Mouse (Mus musculus): ENCODE results near the gene 5730596B20Rik.

DNA sequence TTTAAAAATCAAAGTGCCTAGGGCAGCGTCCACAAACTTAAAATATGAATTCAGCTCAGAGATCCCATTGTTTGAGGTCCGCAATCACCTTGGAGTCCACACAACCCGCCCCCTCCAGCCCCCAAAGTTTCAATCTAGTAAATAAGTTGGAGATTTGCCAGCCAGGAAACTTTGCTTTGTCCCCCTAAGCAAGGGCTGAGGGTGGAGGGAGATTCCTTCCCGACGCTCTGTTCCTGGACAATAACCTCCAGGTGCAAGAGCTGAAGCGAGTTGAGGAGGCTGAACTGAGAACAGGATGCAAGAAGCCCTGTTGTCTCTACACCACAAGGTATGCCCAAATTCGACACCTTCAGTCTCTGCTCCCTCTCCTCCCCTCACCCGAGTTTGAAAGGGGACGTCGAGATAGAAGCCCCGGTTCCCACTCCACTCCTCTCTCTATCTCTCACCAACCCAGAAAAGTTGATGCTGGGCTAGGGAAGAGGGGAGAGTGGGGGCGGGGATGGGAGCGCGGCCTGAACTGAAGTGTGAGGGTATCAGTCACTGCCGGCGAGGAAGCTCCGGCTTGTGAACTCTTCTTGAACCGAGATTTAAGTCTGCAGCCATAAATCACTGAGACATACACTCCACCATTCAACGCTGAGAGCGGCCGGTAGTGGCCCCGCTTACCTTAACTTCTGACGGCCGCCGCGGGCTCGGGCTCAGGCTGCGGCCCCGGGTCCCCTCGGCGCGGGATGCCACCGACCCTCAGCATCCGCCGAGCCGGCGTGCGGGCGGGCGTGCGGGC lies 2.1 kb upstream of the 5730596B20Rik start:
- TF ChIP-seq CTCF (conservative IDR thresholded peaks at IDR 0.05; ENCODE audit: low read length) (no peak), POU5F1 (IDR thresholded peaks at IDR 0.05; ENCODE audit: borderline replicate concordance, low read length) (no peak; the same call in 1 of the 2 replicates), NANOG (IDR thresholded peaks at IDR 0.05; ENCODE audit: borderline replicate concordance, low read length) (no peak)
